In genomic region chr2:122374012-122374411, GRCm38 (mm10) we compare ENCODE assay signal across 22 mouse cellular contexts. TPM values are rescaled to one million over a fixed set of nuclear protein-coding genes. Genes with fewer than 3 reads are reported as not detected.
DNase-seq lines count a peak whose midpoint lies in the region; ATAC-seq and TF ChIP-seq lines count a peak whose summit lies in the region.
"Had no signal": no experiment of that assay in that cellular context is flagged by ENCODE, and none has a peak within 500 bp of the region (broad histone marks: within the 10 kb centered on the region; RNA-seq: fewer than 3 reads in every experiment).

No protein-coding gene starts in this region.

- TF ChIP-seq POLR2A in MEL (IDR thresholded peaks at IDR 0.05; ENCODE audit: control insufficient read depth in 1 of 2, insufficient read depth in 1 of 2, low read depth in 1 of 2, low read length in 2 of 2, poor library complexity in 1 of 2) = no peak

- ATAC-seq in forebrain, embryonic 12.5 days (ENCODE audit: low FRiP score) = no peak
- no peak for ATAC-seq in midbrain, embryonic 15.5 days (replicated peaks)
- no peak for ATAC-seq in midbrain, embryonic 16.5 days
- ATAC-seq: CD4-positive, CD25-positive, alpha-beta regulatory T cell, adult 4 months; liver, embryonic 12.5 days had no signal

- peak; percentile 15 for DNase-seq in forebrain, embryonic 10.5 days (ENCODE audit: extremely low spot score, low spot score)
- peak; percentile 67 for DNase-seq in MEL (ENCODE audit: low read depth, low spot score)
- no peak for DNase-seq in right cerebral cortex, adult 2 months (ENCODE audit: low spot score in 2 of 2)
- DNase-seq in left cerebral cortex, adult 9 months (ENCODE audit: low spot score in 2 of 2) = no peak
- DNase-seq: adrenal gland, postnatal 25 days; heart, adult 18-20 months; kidney, adult 9 months; kidney, postnatal 36 days; lung, postnatal 4 days had no signal

- no peak for TF ChIP-seq RAD21 in MEL (IDR thresholded peaks at IDR 0.05; ENCODE audit: low read depth, low read length)

- no peak for TF ChIP-seq EP300 in MEL (IDR thresholded peaks at IDR 0.05; ENCODE audit: low read depth in 1 of 2, low read length in 2 of 2)

- no peak overlapping the region for H3K4me2 ChIP-seq in forebrain, embryonic 12.5 days
- H3K4me2 ChIP-seq in midbrain, embryonic 15.5 days = no peak overlapping the region
- H3K4me2 ChIP-seq in midbrain, embryonic 16.5 days (ENCODE audit: low read length) = no peak overlapping the region

- no peaks in the 10 kb centered on the region; the same call in 1 of the 2 replicates for H3K79me2 ChIP-seq in MEL (ENCODE audit: control insufficient read depth, insufficient read depth, low read length, poor library complexity)

- 76% methylated on average over 5 of the region's 5 CpGs for WGBS in forebrain, embryonic 10.5 days
- WGBS in forebrain, embryonic 12.5 days = 77% methylated on average over 5 of the region's 5 CpGs
- WGBS in midbrain, embryonic 15.5 days = 77% methylated on average over 5 of the region's 5 CpGs
- 80% methylated on average over 5 of the region's 5 CpGs for WGBS in midbrain, embryonic 16.5 days

- H3K4me1 ChIP-seq in forebrain, embryonic 10.5 days = peaks cover 33% of the 10 kb centered on the region
- H3K4me1 ChIP-seq in forebrain, embryonic 12.5 days = peaks cover 11% of the 10 kb centered on the region
- H3K4me1 ChIP-seq in midbrain, embryonic 15.5 days = peaks cover 13% of the 10 kb centered on the region
- peaks cover 9% of the 10 kb centered on the region; the same call in 1 of the 2 replicates for H3K4me1 ChIP-seq in midbrain, embryonic 16.5 days (ENCODE audit: control insufficient read depth, insufficient read depth, low read length)
- peaks cover 3 to 11% of the 10 kb centered on the region in 2 experiments for H3K4me1 ChIP-seq in MEL (ENCODE audit: control insufficient read depth in 1 of 2, insufficient read depth in 2 of 2, low read length in 2 of 2)

- H3K27ac ChIP-seq in forebrain, embryonic 10.5 days = no peak overlapping the region
- H3K27ac ChIP-seq in forebrain, embryonic 12.5 days = no peak overlapping the region
- H3K27ac ChIP-seq in midbrain, embryonic 15.5 days = no peak overlapping the region
- no peak overlapping the region for H3K27ac ChIP-seq in midbrain, embryonic 16.5 days (ENCODE audit: low read length)
- H3K27ac ChIP-seq in MEL (ENCODE audit: control insufficient read depth, low read depth, low read length) = no peak overlapping the region
- H3K27ac ChIP-seq: limb, embryonic 12.5 days; liver, embryonic 12.5 days; lung, embryonic 15.5 days; stomach, postnatal 0 days had no signal

- H3K9me3 ChIP-seq in forebrain, embryonic 10.5 days = no peaks in the 10 kb centered on the region
- H3K9me3 ChIP-seq in forebrain, embryonic 12.5 days = no peaks in the 10 kb centered on the region
- no peaks in the 10 kb centered on the region for H3K9me3 ChIP-seq in midbrain, embryonic 15.5 days
- H3K9me3 ChIP-seq in midbrain, embryonic 16.5 days (replicated peaks; ENCODE audit: control insufficient read depth, low read length, poor library complexity, severe bottlenecking) = no peaks in the 10 kb centered on the region
- H3K9me3 ChIP-seq in MEL (replicated peaks; ENCODE audit: insufficient read depth, low read length) = no peaks in the 10 kb centered on the region
- H3K9me3 ChIP-seq: G1E; limb, embryonic 12.5 days; liver, embryonic 12.5 days; lung, embryonic 15.5 days; neural tube, embryonic 13.5 days had no signal

- no peak for TF ChIP-seq CTCF in MEL (IDR thresholded peaks at IDR 0.05 in 2 of 3, conservative IDR thresholded peaks at IDR 0.05 in 1 of 3; ENCODE audit: control insufficient read depth in 1 of 3, insufficient read depth in 1 of 3, low read depth in 2 of 3, low read length in 3 of 3, poor library complexity in 1 of 3, severe bottlenecking in 1 of 3)

- no peak overlapping the region for H3K9ac ChIP-seq in forebrain, embryonic 12.5 days
- H3K9ac ChIP-seq in midbrain, embryonic 15.5 days = no peak overlapping the region
- no peak overlapping the region for H3K9ac ChIP-seq in midbrain, embryonic 16.5 days (ENCODE audit: low read depth, low read length)
- H3K9ac ChIP-seq in MEL (ENCODE audit: control insufficient read depth, low read depth, low read length, poor library complexity, severe bottlenecking) = no peak overlapping the region
- H3K9ac ChIP-seq: limb, embryonic 12.5 days; liver, embryonic 12.5 days had no signal

- no peak overlapping the region for H3K4me3 ChIP-seq in forebrain, embryonic 10.5 days
- no peak overlapping the region for H3K4me3 ChIP-seq in forebrain, embryonic 12.5 days (replicated peaks)
- H3K4me3 ChIP-seq in midbrain, embryonic 15.5 days = 0 out of 2 replicates have a peak overlapping the region, but pooled peaks have one; percentile 73
- H3K4me3 ChIP-seq in midbrain, embryonic 16.5 days (ENCODE audit: low read depth, low read length) = no peak overlapping the region
- no peak overlapping the region for H3K4me3 ChIP-seq in MEL (ENCODE audit: control insufficient read depth in 1 of 2, insufficient read depth in 1 of 2, low read depth in 2 of 2, low read length in 2 of 2)

- H3K36me3 ChIP-seq in forebrain, embryonic 10.5 days (replicated peaks) = no peaks in the 10 kb centered on the region
- H3K36me3 ChIP-seq in forebrain, embryonic 12.5 days (replicated peaks) = no peaks in the 10 kb centered on the region
- H3K36me3 ChIP-seq in midbrain, embryonic 15.5 days (replicated peaks) = no peaks in the 10 kb centered on the region
- H3K36me3 ChIP-seq in midbrain, embryonic 16.5 days (ENCODE audit: control insufficient read depth, insufficient read depth, low read length) = no peaks in the 10 kb centered on the region
- H3K36me3 ChIP-seq in MEL (ENCODE audit: control insufficient read depth in 1 of 2, insufficient read depth in 2 of 2, low read length in 2 of 2) = peaks cover 0 to under 1% of the 10 kb centered on the region in 2 experiments; a peak in 1 of 4 replicates
- H3K36me3 ChIP-seq: G1E; limb, embryonic 12.5 days; liver, embryonic 12.5 days; lung, embryonic 15.5 days; neural tube, embryonic 13.5 days had no signal

- peaks cover 31% of the 10 kb centered on the region for H3K27me3 ChIP-seq in forebrain, embryonic 10.5 days (ENCODE audit: poor library complexity, severe bottlenecking)
- H3K27me3 ChIP-seq in forebrain, embryonic 12.5 days = peaks cover 14% of the 10 kb centered on the region
- H3K27me3 ChIP-seq in midbrain, embryonic 15.5 days (replicated peaks) = no peaks in the 10 kb centered on the region
- no peaks in the 10 kb centered on the region for H3K27me3 ChIP-seq in midbrain, embryonic 16.5 days (ENCODE audit: control insufficient read depth, insufficient read depth, low read depth, low read length)
- H3K27me3 ChIP-seq in MEL (ENCODE audit: control insufficient read depth in 1 of 2, insufficient read depth in 2 of 2, low read length in 2 of 2) = no peaks in the 10 kb centered on the region
- H3K27me3 ChIP-seq: neural tube, embryonic 13.5 days had no signal

TF ChIP-seq in MEL, 35 proteins besides CTCF, POLR2A, EP300 and RAD21 (continues in another document):
- TF ChIP-seq MYB (IDR thresholded peaks at IDR 0.05; ENCODE audit: low read depth, low read length) (no peak), CHD2 (IDR thresholded peaks at IDR 0.05; ENCODE audit: low read length) (no peak), MYC (IDR thresholded peaks at IDR 0.05; ENCODE audit: low read depth, low read length) (no peak), GATA1 (IDR thresholded peaks at IDR 0.05; ENCODE audit: low read depth, low read length) (no peak), POLR2AphosphoS5 (IDR thresholded peaks at IDR 0.05; ENCODE audit: borderline replicate concordance, low read depth, low read length) (no peak), E2F4 (IDR thresholded peaks at IDR 0.05; ENCODE audit: borderline replicate concordance, low read depth, low read length) (no peak), NELFE (IDR thresholded peaks at IDR 0.05; ENCODE audit: low read depth, low read length) (no peak), MAFK (IDR thresholded peaks at IDR 0.05; ENCODE audit: borderline replicate concordance, low read depth, low read length) (no peak), TCF12 (IDR thresholded peaks at IDR 0.05; ENCODE audit: low read depth, low read length) (no peak), USF2 (IDR thresholded peaks at IDR 0.05; ENCODE audit: borderline replicate concordance in 1 of 2, insufficient read depth in 1 of 2, low read depth in 1 of 2, low read length in 2 of 2) (no peak), POLR2AphosphoS2 (IDR thresholded peaks at IDR 0.05; ENCODE audit: low read length) (no peak), ZKSCAN1 (IDR thresholded peaks at IDR 0.05; ENCODE audit: low read depth, low read length) (no peak)

RNA-seq across cellular contexts. Expression of gene Shf, which starts 5.0 kb away (rescaled TPM):
- 3.3 and 4.6 TPM in 2 replicates for polyA plus RNA-seq in forebrain, embryonic 10.5 days (2016; fragmentation: Nextera tagmentation; extraction: Ambion mirVana)
- 5.1 and 6.8 TPM in 2 replicates for polyA plus RNA-seq in forebrain, embryonic 12.5 days (2016; fragmentation: Nextera tagmentation; extraction: Ambion mirVana)
- 12.0 and 13.3 TPM in 2 replicates for polyA plus RNA-seq in midbrain, embryonic 15.5 days (2015; fragmentation: Nextera tagmentation; extraction: Ambion mirVana)
- 8.9 and 9.5 TPM in 2 replicates for polyA plus RNA-seq in midbrain, embryonic 16.5 days (2015; fragmentation: Nextera tagmentation; extraction: Ambion mirVana)
- total RNA-seq in MEL (2012; rRNA removed) = 3.6 and 4.3 TPM in 2 replicates
- polyA plus RNA-seq in MEL (2012; ENCODE audit: insufficient read depth in 1 of 2, insufficient read length in 2 of 2, low read depth in 1 of 2, low replicate concordance in 2 of 2, missing spikeins in 1 of 2) = 1 to 10 TPM in 1 of 2 experiments, not detected in 1; 9.7 TPM

RNA-seq across cellular contexts. Expression of gene Slc28a2, which starts 52.3 kb away (rescaled TPM):
- polyA plus RNA-seq in forebrain, embryonic 10.5 days (2016; fragmentation: Nextera tagmentation; extraction: Ambion mirVana) = not detected in 2 replicates
- polyA plus RNA-seq in forebrain, embryonic 12.5 days (2016; fragmentation: Nextera tagmentation; extraction: Ambion mirVana) = not detected in 2 replicates
- not detected in 2 replicates for polyA plus RNA-seq in midbrain, embryonic 15.5 days (2015; fragmentation: Nextera tagmentation; extraction: Ambion mirVana)
- polyA plus RNA-seq in midbrain, embryonic 16.5 days (2015; fragmentation: Nextera tagmentation; extraction: Ambion mirVana) = not detected in 2 replicates
- total RNA-seq in MEL (2012; rRNA removed) = 1.3 and 1.7 TPM in 2 replicates
- 1 to 10 TPM in 1 of 2 experiments, not detected in 1; 2.6 TPM for polyA plus RNA-seq in MEL (2012; ENCODE audit: insufficient read depth in 1 of 2, insufficient read length in 2 of 2, low read depth in 1 of 2, low replicate concordance in 2 of 2, missing spikeins in 1 of 2)
- total RNA-seq: layer of hippocampus, postnatal 14 days had no signal
- polyA plus RNA-seq: forebrain, embryonic 11.5 days; limb, embryonic 12.5 days had no signal

RNA-seq across cellular contexts. Expression of gene Duox1, which starts 58.5 kb away (rescaled TPM):
- 0.05 TPM in 1 of 2 replicates, not detected in the other for polyA plus RNA-seq in forebrain, embryonic 10.5 days (2016; fragmentation: Nextera tagmentation; extraction: Ambion mirVana)
- 0.04 and 0.08 TPM in 2 replicates for polyA plus RNA-seq in forebrain, embryonic 12.5 days (2016; fragmentation: Nextera tagmentation; extraction: Ambion mirVana)
- 0.08 and 0.13 TPM in 2 replicates for polyA plus RNA-seq in midbrain, embryonic 15.5 days (2015; fragmentation: Nextera tagmentation; extraction: Ambion mirVana)
- 0.07 and 0.11 TPM in 2 replicates for polyA plus RNA-seq in midbrain, embryonic 16.5 days (2015; fragmentation: Nextera tagmentation; extraction: Ambion mirVana)
- not detected in 2 replicates for total RNA-seq in MEL (2012; rRNA removed)
- polyA plus RNA-seq in MEL (2012; ENCODE audit: insufficient read depth in 1 of 2, insufficient read length in 2 of 2, low read depth in 1 of 2, low replicate concordance in 2 of 2, missing spikeins in 1 of 2) = under 1 TPM in 1 of 2 experiments, not detected in 1; 0.01 TPM
- total RNA-seq: adrenal gland, postnatal 25 days; G1E; hematopoietic stem cell, adult 5-6 weeks; layer of hippocampus, postnatal 14 days had no signal
- polyA plus RNA-seq: CD4-positive, CD25-positive, alpha-beta regulatory T cell, adult 4 months; forebrain, embryonic 11.5 days; G1E; liver, embryonic 12.5 days had no signal

Comparison
In these comparisons a context has a peak if more than half of its experiments do, and no peak if none do; other contexts are left out.
1. DNase-seq: peak in forebrain, embryonic 10.5 days (single experiment) and MEL (single experiment); none in right cerebral cortex, adult 2 months (0 of 2) and left cerebral cortex, adult 9 months (0 of 2).